In the genomic region with DNA sequence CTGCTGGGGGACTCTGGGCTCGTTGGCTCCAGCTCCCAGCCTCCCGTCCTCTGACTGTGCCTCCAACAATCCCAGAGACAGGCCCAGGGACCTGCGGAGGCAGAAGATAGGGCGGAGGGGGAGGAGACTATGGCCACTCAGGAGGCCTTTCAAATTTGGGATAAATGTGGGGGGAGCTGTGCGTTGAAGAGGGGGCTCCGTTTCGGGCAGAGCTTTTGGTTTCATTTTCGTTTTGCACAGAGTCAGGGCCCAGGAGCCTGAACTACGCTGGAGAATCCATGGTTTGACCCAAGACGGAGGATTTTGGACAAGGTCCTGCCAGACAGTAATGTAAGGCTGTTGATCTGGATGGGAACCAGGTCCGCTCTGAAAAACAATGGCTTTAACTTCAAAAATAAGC, we compare ENCODE assay signal across 19 mouse cellular contexts.
DNase-seq lines count a peak whose midpoint lies in the region; TF ChIP-seq lines count a peak whose summit lies in the region.
"Had no signal": no experiment of that assay in that cellular context is flagged by ENCODE, and none has a peak within 500 bp of the region (broad histone marks: within the 10 kb centered on the region; RNA-seq: fewer than 3 reads in every experiment).

No protein-coding gene starts in this region.

- peak overlapping the region; percentile 89 for H3K4me2 ChIP-seq in CH12.LX (ENCODE audit: insufficient read depth, low read depth, poor library complexity, severe bottlenecking)
- H3K4me2 ChIP-seq: embryonic facial prominence, embryonic 12.5 days had no signal

- H3K4me3 ChIP-seq in CH12.LX (replicated peaks in 1 of 3; ENCODE audit: low read depth in 2 of 3, low read length in 2 of 3, poor library complexity in 1 of 3) = peak overlapping the region; percentile 48 to 58 (median 55)
- H3K4me3 ChIP-seq: embryonic facial prominence, embryonic 10.5 days; embryonic facial prominence, embryonic 12.5 days had no signal

- H3K4me1 ChIP-seq in CH12.LX (ENCODE audit: control insufficient read depth in 1 of 2, insufficient read depth in 2 of 2) = 0 out of 4 replicates have a peak, but pooled peaks cover 0 to 3% of the 10 kb centered on the region in 2 experiments
- H3K4me1 ChIP-seq: embryonic facial prominence, embryonic 10.5 days; embryonic facial prominence, embryonic 12.5 days had no signal

- TF ChIP-seq EP300 in CH12.LX (IDR thresholded peaks at IDR 0.05; ENCODE audit: low read length) = peak; percentile 19; the same call in 1 of the 2 replicates

- TF ChIP-seq CTCF in CH12.LX (conservative IDR thresholded peaks at IDR 0.05 in 1 of 2, IDR thresholded peaks at IDR 0.05 in 1 of 2; ENCODE audit: low read depth in 2 of 2, low read length in 2 of 2) = peak in 1 of 2 experiments; percentile 55; a peak in 2 of 4 replicates

- in situ Hi-C loops in CH12.LX (cut with MboI; ENCODE audit: low pct_ligation_motif_present, low pct_unique_long_range_greater_than_20kb, low sequenced_read_pairs) = no loop called here

- peak overlapping the region; percentile 41 for H3K9ac ChIP-seq in CH12.LX (ENCODE audit: insufficient read depth, low read depth)
- H3K9ac ChIP-seq: embryonic facial prominence, embryonic 12.5 days had no signal

- peaks cover under 1% of the 10 kb centered on the region for H3K9me3 ChIP-seq in CH12.LX (replicated peaks; ENCODE audit: low read length)

- dilution Hi-C loops in CH12.LX (cut with MboI; ENCODE audit: extremely low pct_ligation_motif_present, extremely low pct_unique_long_range_greater_than_20kb, low sequenced_read_pairs) = no loop called here

- no peaks in the 10 kb centered on the region for H3K79me2 ChIP-seq in CH12.LX (replicated peaks; ENCODE audit: control insufficient read depth, extremely low read depth, insufficient read depth, poor library complexity, severe bottlenecking)

- DNase-seq in 3T3-L1 (ENCODE audit: low read depth, low spot score) (peak; percentile 2), 416B (ENCODE audit: low read depth) (peak; percentile 2), CH12.LX (ENCODE audit: extremely low read depth) (peak; percentile 39), R1 (ENCODE audit: low read depth, low spot score) (peak; percentile 39)
- DNase-seq in kidney, adult 11 months = no peak
- DNase-seq in right cerebral cortex, postnatal 4 days = no peak
- DNase-seq in urinary bladder, adult 18-20 months (ENCODE audit: low spot score in 2 of 2) = no peak
- DNase-seq: adrenal gland, adult 2 months; adrenal gland, postnatal 10 days; adrenal gland, postnatal 25 days; cerebellum, adult 11 months; cerebellum, adult 18-20 months; cerebellum, adult 8-10 months; cerebellum, postnatal 10 days; cerebellum, postnatal 25 days had no signal

- H3K27ac ChIP-seq in CH12.LX (ENCODE audit: insufficient read depth, low read depth) = no peak overlapping the region
- H3K27ac ChIP-seq: embryonic facial prominence, embryonic 10.5 days; embryonic facial prominence, embryonic 12.5 days had no signal

- no peaks in the 10 kb centered on the region for H3K36me3 ChIP-seq in CH12.LX (replicated peaks in 1 of 2; ENCODE audit: control insufficient read depth in 1 of 2, insufficient read depth in 1 of 2, low read length in 1 of 2)
- H3K36me3 ChIP-seq: embryonic facial prominence, embryonic 10.5 days; embryonic facial prominence, embryonic 12.5 days; G1E had no signal

- no peak; the same call in 1 of the 2 replicates for TF ChIP-seq RAD21 in CH12.LX (IDR thresholded peaks at IDR 0.05; ENCODE audit: low read depth, low read length)

- TF ChIP-seq POLR2A in CH12.LX (IDR thresholded peaks at IDR 0.05; ENCODE audit: low read depth, low read length) = no peak

- no peaks in the 10 kb centered on the region for H3K27me3 ChIP-seq in CH12.LX (replicated peaks)
- H3K27me3 ChIP-seq: embryonic facial prominence, embryonic 12.5 days; Patski had no signal

TF ChIP-seq in CH12.LX, 34 proteins besides CTCF, POLR2A, EP300 and RAD21:
- TF ChIP-seq MEF2A (IDR thresholded peaks at IDR 0.05; ENCODE audit: borderline replicate concordance, low read depth, low read length) (0 out of 2 replicates have a peak, but pooled peaks have one; percentile 25), JUN (IDR thresholded peaks at IDR 0.05; ENCODE audit: insufficient read depth, low read depth, low read length) (no peak), MAX (IDR thresholded peaks at IDR 0.05; ENCODE audit: low read length) (no peak), MAZ (IDR thresholded peaks at IDR 0.05; ENCODE audit: low read depth, low read length) (peak; percentile 65; the same call in 1 of the 2 replicates), IRF4 (IDR thresholded peaks at IDR 0.05; ENCODE audit: low read depth, low read length) (peak; percentile 64), RCOR1 (conservative IDR thresholded peaks at IDR 0.05; ENCODE audit: low read depth, low read length) (no peak), UBTF (IDR thresholded peaks at IDR 0.05; ENCODE audit: low read depth, low read length) (no peak), PAX5 (IDR thresholded peaks at IDR 0.05; ENCODE audit: low read length) (no peak), TCF12 (IDR thresholded peaks at IDR 0.05; ENCODE audit: low read depth, low read length) (0 out of 2 replicates have a peak, but pooled peaks have one; percentile 28), SIN3A (IDR thresholded peaks at IDR 0.05; ENCODE audit: low read length) (no peak), POLR2AphosphoS2 (IDR thresholded peaks at IDR 0.05; ENCODE audit: low read depth, low read length) (no peak), CHD2 (IDR thresholded peaks at IDR 0.05; ENCODE audit: low read length) (no peak), ZKSCAN1 (IDR thresholded peaks at IDR 0.05; ENCODE audit: borderline replicate concordance, low read depth, low read length) (no peak), ETS1 (conservative IDR thresholded peaks at IDR 0.05; ENCODE audit: low read depth, low read length) (0 out of 2 replicates have a peak, but pooled peaks have one; percentile 23)
TF ChIP-seq in CH12.LX: peak in this region for 5.

Comparison
In these comparisons a context has a peak if more than half of its experiments do, and no peak if none do; other contexts are left out.
1. DNase-seq: peak in 3T3-L1 (single experiment), 416B (single experiment), CH12.LX (single experiment) and R1 (single experiment); none in kidney, adult 11 months (single experiment), right cerebral cortex, postnatal 4 days (single experiment) and urinary bladder, adult 18-20 months (0 of 2).